Mouse (Mus musculus) small intestine, adult 2 months (tissue): ENCODE data around the gene Rars2.

ENCODE experiments used
- CTCF ChIP-seq: fragments of 200-500 bp; IDR thresholded peaks from 2 replicates; pipeline ENCODE4 v1.5.1; 2012; ENCODE audit warnings: low read depth, mild to moderate bottlenecking, control low read depth, inconsistent platforms, low read length, moderate library complexity, mixed read lengths; ENCODE audit not compliant: insufficient replicate concordance, insufficient read length; ENCODE audit errors: extremely low read depth
- POLR2A ChIP-seq: fragments of 200-500 bp; IDR thresholded peaks from 2 replicates; pipeline ENCODE4 v1.6.1; 2012; ENCODE audit warnings: low read depth, mild to moderate bottlenecking, control low read depth, inconsistent platforms, low read length, moderate library complexity

DNA sequence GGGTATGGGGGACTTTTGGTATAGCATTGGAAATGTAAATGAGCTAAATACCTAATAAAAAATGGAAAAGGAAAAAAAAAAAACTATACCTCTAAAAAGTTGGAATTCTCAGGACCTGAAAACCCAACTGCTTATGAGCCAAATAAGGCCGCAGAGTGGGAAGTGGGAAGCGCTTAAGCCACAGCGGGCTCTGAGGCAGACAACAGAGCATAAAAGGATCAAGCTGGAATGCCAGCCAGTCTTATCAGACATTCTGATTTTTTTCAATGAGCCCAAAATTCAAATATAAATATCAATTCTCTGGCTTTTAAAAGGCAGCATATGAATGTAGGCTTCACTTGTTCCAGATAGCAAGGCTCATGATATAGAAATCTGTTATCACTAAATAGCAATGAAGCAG is 73.3 kb downstream of the Rars2 start:
- no peak for TF ChIP-seq CTCF
- no peak for TF ChIP-seq POLR2A
